Mouse (Mus musculus): Measurements from ENCODE around the gene Chrnb1.
A peak's percentile ranks its signal among the peaks of the same experiment; 100 is the strongest.

Chrnb1 gene

DNA sequence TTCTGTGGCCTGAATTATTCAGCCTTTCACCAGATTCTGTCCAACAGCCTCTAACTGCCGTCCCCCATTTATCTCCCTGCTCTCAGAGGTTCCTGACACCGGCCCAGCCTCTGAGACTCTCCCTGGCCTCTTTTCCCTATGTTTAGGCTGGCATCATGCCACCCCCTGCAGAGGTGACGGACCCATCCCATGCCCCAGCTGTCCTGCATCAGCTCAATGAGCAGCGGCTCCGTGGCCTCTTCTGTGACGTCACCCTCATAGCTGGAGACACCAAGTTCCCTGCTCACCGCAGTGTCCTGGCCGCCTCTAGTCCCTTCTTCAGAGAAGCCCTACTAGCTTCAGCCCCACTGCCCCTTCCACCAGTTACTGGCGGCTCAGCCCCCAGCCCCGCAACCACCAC, 20.0 kb downstream of the Chrnb1 start:
- no peak for DNase-seq (ENCODE audit: low spot score in 2 of 2)

DNA sequence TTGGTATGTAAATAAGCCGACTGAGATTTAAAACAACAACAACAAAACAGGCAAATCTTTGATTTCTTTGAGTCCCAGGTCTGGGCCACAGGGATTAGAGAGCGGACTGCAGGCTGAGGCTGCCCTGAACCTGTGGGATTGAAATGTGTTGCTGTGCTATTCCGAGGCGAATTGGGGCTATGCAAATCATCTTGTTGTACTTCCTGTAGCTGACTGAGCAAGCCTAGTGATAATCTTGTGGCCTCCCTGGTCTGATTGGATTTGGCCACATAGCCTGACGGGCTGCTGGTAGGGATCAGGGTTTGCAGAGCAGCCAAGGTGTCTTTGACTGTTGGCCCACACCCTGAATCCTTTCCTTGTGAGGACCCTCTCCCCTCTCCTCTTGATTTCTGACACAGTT, 20.8 kb downstream of the Chrnb1 start:
- no peak for DNase-seq (ENCODE audit: low spot score in 2 of 2)

DNA sequence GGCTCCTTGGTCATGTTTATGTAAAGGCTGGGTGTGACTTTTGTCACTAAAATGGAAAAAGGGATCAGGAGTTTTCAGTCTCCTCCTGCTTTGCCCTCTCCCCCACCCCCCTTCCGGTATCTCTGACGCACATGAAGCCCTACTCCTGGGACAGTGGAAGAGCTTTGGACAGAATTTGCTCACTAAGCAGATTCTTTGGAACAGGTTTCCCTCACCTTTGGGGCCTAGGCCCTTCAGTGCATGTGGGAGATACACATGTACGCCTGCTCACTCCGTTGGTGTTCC, 28.2 kb downstream of the Chrnb1 start:
- no peak for DNase-seq (ENCODE audit: low spot score in 2 of 2)

DNA sequence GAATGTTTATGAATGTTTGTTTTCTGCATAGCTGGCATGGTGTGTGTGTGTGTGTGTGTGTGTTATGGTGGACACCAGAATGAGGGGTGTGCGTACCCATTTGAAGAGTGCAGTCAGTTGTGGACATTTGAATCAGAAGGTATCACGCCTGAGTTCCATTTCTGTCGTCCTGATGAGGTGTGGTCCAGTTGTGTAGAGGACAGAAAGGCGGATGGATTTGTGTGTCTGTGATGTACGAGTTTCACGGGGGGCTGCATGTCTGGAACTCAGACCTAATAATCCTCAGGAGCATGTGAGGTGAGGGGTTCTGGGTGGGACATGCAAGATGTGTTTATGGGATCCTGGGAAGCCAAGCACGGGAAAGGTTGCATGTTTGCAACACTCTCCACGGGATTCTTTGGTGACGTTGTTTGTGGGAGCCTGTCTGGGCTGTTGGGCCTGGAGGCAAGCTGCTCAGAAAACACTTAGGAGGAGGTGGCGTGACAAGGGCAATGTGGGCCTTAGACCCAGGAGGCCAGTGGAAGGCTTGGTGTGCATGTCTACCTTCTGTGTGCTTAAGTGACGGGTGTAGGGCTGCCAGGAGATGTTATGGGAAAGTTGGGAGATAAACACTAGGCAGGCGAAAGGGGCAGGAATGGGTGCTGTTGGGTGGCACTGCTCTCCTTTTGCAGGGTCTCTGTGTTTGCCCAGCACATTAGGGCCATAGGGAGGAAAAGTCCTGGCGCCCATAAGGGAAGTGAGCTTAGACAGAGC, 28.7 kb downstream of the Chrnb1 start:
- peak in 1 of 2 experiments; percentile 12 for DNase-seq (ENCODE audit: low spot score in 2 of 2)

DNA sequence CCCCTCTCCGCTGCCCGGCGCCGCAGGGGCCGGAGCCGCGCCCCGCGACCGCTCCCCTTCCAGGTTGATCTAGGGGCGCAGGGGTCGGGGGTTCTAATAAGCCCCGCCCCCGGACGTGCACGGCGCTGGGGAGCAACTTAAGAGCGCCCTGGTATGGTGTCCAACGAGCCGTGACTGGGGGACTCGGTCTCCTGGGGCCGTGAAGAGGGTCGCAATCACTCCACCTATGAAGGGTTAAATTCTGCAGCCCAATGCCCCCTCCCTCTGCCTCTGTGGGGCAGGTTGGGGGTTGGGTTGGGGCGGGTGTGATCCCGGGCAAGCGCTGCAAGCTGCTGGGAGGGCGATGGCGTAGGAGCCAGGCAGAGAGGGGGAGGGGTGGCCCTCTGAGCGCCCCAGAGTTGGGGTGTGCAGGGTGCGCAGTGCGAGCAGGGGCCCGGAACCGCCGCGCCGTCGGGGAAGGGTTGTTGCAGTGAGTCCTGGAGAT, 29.6 kb downstream of the Chrnb1 start:
- DNase-seq (ENCODE audit: low spot score in 2 of 2), result peak; percentile 64 to 72

DNA sequence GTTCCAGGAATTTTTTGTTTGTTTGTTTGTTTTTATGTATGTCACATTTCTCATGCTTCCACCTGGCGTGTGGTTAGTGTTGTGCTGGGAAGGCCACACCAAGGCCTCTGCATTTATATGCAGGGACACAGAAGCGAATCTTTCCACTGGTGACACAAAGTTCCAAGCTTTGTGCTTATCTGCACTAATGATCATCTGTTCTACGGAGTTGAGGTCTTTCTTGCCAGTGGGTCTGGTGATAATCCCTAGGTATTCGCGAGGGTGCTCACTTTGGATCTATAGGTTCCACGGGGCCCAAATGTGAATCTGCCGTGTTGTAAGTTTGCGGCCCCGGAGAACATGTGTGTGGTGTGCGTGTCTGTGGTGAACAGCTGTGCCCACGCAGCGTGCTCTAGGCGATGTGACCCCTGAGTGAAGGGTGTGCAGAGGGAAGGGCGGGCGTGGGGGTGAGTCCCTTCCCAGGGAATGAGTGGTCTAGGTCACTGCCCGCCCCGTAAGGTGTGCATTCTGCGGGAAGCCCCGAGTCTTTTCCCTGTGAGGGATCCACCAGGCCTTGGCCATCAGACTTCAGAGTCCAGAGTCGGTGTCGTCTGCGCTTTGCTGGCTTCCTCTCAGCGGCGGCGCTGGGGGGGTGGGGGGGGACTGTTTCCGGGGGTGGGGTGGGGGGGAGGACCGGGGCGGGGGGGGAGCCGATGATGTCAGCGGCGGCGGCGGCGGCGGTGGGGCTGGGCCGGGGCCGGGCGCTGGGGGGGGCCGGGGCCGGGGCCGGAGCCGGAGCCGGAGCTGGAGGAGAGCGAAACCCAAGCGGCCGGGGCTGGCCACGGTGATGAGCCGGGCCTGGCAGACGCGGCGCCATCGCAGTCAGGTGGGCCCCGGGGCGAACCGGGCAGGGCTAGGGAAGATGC, 30.3 kb downstream of the Chrnb1 start, which contains the start of gene Zbtb4:
TSS of gene Zbtb4 (plus strand) at position 692 of the 905 bp plus-strand sequence.
- DNase-seq (ENCODE audit: low spot score in 2 of 2), result peak in 1 of 2 experiments; percentile 26

DNA sequence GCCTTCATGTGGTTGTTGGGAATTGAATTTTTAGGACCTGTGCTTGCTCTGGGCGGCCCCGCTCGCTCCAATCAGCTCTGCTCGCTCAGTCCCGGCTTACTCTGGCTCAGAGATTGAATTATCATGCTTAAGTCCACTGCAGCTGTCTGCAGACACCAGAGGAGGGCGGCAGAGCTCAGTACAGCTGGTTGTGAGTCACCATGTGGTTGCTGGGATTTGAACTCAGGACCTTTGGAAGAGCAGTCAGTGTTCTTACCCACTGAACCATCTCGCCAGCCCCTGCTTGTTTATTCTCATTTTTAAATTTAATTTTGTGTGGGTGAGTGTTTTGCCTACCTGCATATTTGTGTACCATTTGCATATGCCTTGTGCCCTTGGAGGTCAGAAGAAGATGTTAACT, 32.2 kb downstream of the Chrnb1 start:
- no peak for DNase-seq (ENCODE audit: low spot score in 2 of 2)

DNA sequence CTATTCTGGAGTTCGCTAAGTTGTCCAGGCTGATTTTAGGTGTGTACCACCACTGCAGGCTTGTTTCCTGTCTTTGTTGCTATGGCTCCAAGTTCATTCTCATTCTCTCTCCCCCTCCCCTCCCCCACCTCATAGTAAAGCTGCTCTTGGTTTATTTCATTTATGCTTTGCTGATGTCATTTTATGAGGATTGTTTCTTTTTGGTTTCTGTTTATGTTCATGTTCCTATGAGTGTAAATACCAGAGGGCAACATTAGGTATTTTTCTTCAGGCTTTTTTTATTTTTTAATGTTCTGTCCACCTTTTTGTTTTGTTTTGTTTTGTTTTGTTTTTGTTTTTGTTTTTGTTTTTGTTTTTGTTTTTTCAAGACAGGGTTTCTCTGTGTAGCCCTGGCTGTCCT, 33.9 kb downstream of the Chrnb1 start, which contains the start of gene Slc35g3:
TSS of gene Slc35g3 (minus strand) at position 101 of the 400 bp plus-strand sequence.
- no peak for DNase-seq (ENCODE audit: low spot score in 2 of 2)

DNA sequence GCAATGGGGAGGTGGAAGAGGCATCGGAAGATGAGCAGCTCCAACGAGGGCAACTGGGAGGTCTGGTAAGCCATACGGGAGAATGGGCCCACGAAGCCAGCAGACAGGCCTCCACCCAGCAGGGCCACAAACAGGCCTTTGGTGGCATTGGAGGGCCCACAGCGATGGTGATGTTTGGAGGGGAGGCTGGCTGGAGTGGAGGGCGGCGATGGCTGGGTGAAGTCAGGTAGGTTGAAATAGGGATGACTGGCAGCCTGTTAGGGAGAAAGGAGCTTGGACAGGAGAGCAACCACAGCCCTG, 34.9 kb downstream of the Chrnb1 start:
- DNase-seq (ENCODE audit: low spot score in 2 of 2), result no peak

DNA sequence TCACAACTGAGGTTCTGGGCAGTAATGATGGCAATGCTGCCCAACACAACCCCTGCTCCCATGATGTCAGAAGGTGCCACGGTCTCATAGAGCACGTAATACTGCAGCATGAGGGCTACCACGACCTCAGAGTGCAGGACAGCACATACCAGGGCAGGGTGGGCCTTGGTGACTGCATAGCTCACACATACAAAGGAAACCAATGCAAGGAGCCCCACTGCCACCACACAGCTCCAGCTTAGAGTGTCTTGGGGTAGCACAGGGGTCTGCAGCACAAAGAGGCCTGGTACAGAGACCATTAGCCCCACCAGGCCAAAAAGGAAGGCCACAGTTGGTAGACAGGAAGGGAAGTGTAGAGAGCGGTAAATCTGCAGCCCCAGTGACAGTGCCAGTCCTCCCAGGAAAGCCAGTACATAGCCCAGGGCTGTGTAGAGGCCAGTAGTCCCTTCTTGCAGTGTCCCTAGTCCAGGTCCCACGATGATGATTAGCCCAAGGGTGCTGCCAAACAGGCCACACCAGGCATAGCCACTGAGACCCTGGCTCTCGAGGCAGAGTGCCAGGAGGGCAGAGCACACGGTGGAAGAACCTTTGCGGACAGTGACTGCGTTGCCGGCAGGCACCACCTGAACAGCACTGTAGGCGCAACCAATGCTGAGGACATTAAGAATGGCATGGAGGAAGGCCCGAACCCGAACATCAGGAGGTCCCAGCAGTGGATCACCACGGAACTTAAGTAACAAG, 35.4 kb downstream of the Chrnb1 start:
- DNase-seq (ENCODE audit: low spot score in 2 of 2), result no peak

DNA sequence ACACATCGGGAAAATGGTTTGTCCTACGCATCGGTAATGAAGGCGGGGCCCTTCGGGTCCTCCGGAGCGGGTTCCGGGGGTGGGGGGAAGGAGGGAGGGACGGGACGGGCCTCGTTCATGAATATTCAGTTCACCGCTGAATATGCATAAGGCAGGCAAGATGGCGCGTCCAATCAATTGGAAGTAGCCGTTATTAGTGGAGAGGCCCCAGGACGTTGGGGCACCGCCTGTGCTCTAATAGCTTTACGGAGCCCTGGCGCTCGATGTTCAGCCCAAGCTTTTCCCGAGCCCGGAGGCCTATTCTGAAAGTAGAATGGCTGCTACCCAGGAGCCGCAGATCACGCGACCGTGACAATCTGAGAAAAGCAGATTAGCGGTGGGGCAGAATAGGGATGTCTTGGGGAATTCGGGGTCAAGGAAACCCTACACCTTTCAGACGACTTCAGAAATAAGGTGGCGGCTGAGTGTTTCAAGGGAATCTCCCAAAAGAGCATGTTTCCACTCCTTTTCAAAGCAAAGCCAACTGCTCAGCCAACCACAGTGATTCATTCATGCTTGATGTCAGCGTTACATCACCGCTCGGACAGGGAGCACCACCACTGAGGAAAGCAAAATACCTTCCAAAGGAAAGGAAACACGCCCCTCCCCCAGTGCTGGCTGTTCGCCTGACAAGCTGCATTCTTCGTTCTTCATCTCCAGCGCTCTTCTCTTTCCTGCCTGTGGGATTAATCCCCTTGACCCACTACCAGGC, 36.6 kb downstream of the Chrnb1 start:
- peak; percentile 76 to 82 for DNase-seq (ENCODE audit: low spot score in 2 of 2)

DNA sequence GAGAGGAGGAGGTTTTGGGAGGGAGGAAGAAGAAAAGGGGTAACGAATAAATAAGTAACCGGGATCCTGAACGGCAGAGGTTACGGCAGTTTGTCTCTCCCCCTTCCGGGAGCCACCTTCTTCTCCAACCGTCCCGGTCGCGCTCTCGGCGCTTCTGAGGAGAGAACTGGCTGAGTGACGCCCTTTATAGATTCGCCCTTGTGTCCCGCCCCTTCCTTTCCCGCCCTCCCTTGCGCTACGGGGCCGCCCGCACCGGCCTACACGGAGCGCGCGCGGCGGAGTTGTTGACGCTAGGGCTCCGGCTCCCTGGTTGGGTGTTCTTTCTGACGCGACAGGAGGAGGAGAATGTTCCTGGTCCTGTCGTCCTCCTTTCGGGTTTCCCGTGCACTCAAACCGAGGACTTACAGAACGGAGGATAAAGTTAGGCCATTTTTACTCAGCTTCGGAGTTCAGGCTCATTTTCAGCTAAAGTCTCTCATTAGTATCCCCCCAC, 37.2 kb downstream of the Chrnb1 start, which contains the start of gene Polr2a:
TSS of gene Polr2a (minus strand) at position 160 of the 493 bp plus-strand sequence.
- peak; percentile 95 to 96 for DNase-seq (ENCODE audit: low spot score in 2 of 2)

DNA sequence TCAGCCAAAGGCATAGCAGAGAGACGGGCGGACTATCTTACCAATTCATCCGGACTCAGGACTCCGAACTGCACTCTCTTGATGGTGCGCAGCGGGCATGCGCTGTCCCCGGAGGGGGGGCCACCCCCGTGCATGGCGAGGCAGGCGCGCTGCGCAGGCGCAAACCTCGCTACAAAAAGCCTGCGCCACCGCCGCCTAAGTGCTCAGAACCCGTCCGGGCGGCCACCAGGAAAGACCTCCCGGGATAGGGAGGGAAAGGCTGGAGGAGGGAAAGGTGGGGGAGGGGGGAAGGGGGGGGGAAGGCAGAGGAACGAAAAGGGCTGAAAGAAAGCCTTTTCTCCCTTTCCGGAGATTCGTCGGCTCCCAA, 37.7 kb downstream of the Chrnb1 start:
- DNase-seq (ENCODE audit: low spot score in 2 of 2), result peak; percentile 95

DNA sequence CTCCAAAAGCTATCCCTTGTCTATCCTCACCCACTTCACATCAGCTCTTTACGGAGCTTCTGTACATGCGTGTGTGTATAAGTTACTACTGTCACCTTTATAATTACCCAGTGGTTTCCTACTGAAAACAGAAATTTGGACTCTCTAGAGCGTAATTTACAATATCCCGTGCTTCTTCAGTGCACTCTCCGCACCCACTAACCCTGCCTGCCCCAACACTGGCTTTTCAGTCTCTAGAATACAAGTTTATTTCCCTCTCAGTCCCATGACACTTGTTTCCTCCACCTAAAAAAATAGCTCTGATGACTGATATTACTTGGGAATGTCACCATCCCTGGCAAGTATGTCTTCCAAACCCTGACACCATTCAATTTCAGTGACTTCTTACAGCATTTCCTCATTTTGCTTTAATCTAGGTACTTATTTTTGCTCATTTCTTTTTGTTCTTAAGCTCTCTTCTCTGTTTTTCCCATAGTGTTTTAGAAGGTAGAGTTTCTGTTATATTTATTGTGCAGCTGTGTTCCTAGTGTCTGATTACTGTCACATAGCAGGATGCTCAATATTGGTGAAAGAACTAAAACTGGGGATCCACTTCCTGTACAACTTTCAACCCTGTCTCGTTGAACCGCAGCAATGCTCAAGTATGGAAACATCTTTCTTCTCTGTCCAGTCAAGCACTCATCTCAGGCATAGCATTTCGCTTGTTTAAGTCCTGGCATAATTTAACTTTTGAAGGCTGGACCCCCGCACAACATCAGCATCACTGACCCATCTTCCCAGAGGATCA, 38.2 kb downstream of the Chrnb1 start:
- no peak for DNase-seq (ENCODE audit: low spot score in 2 of 2)

DNA sequence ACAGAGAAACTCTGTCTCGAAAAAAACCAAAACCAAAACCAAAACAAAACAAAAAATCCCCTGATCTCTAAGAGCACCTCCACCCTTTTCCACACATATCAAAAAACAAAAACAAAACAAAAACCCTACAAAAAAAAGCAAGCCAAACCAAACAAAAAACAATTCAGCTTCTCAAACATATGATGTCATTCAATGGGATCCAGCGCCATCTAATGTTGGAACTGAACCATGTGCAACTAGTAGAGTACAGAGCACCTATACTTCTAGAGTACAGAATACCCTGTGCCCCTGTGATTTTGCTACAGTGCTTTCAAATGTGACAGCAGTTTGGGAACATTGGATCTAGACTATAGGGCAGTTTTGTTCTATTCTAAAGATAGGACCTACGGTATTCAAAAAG, 41.0 kb downstream of the Chrnb1 start:
- no peak for DNase-seq (ENCODE audit: low spot score in 2 of 2)

DNA sequence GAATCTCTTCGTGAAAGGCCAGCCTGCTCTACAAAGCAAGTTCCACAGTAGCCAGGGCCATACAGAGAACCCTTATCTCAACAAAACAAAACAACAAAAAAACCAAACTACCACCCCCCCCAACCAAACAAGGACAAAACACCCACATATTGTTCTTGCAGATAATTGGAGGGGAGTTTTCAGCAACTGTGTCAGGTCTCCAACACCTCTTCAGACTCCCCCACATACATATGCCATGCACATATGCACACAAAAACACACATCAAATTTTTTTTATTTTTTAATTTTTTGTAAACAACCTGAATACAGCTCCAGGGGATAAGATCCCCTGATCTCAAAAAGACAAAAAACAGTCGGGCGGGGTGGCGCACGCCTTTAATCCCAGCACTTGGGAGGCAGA, 41.5 kb downstream of the Chrnb1 start:
- no peak for DNase-seq (ENCODE audit: low spot score in 2 of 2)

DNA sequence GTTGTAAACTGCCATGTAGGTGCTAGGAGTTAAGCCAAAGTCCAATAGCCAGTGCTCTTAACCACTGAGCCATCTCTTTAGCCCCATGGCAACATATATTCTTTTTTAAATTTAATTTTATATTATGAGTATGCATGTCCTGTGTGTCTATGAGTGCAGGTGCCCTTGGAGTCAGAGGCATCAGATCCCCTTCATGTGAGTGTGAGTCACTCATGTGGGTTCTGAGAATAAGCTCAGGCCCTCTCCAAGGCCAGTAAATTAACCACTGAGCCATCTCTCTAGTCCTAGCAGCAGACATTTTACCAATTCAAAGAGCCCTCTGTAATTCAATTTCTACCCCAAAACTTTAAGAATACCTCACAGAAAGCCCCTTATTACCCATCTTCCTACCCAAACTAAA, 43.1 kb downstream of the Chrnb1 start:
- no peak for DNase-seq (ENCODE audit: low spot score in 2 of 2)

DNA sequence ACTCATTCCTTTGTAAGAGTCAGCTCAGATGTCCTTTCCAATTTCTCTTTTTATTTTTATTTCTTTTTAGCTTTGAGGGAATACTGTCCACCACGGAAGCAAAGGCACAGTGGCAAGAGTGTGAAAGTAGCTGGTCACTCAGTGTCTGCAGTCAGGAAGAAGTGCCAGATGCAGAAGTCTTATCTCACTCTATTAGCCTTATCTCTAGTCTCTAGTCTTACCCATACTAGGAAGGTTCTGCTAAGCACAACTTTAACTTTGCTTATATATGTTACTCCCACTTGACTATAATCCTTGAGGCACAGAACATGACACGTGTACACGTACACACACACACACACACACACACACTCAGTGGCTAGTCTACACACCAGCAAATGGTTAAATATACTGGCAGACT, 44.1 kb downstream of the Chrnb1 start:
- no peak for DNase-seq (ENCODE audit: low spot score in 2 of 2)
